ENCODE assay signal across 20 mouse cellular contexts in the genomic region with DNA sequence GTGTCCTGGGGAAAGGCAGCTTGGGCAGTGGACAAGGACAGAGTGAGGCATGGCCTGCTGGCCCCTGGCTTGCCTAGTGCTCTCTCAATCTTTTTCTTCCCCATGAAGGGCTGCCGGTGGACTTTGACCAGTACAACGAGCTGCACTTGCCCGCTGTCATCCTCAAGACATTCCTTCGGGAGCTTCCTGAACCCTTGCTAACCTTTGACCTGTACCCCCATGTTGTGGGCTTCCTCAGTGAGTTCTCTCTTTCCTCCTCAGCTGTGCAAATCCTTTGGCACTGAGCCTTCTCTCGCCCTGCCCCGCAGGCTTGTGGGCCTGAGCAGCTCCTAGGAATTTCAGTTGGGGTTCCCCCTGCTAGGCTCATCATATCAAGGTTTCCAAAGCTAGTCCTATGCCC. TPM values are rescaled to one million over a fixed set of nuclear protein-coding genes. Genes with fewer than 3 reads are reported as not detected.
"Had no signal": no experiment of that assay in that cellular context is flagged by ENCODE, and none has a peak within 500 bp of the region (broad histone marks: within the 10 kb centered on the region; RNA-seq: fewer than 3 reads in every experiment).

No protein-coding gene starts in this region.

- ATAC-seq: hindbrain, embryonic 16.5 days; intestine, embryonic 15.5 days; liver, embryonic 12.5 days; midbrain, embryonic 15.5 days had no signal

- H3K4me2 ChIP-seq: intestine, embryonic 15.5 days; limb, embryonic 13.5 days; liver, embryonic 12.5 days; liver, embryonic 15.5 days; midbrain, embryonic 12.5 days; midbrain, embryonic 15.5 days; neural tube, embryonic 12.5 days; neural tube, embryonic 15.5 days had no signal

- H3K4me1 ChIP-seq: intestine, embryonic 15.5 days; limb, embryonic 10.5 days; limb, embryonic 13.5 days; liver, embryonic 12.5 days; liver, embryonic 15.5 days; midbrain, embryonic 12.5 days; midbrain, embryonic 15.5 days; neural tube, embryonic 12.5 days; neural tube, embryonic 15.5 days had no signal

- H3K27ac ChIP-seq: intestine, embryonic 15.5 days; kidney, postnatal 0 days; limb, embryonic 10.5 days; limb, embryonic 13.5 days; liver, embryonic 12.5 days; liver, embryonic 15.5 days; macrophage; midbrain, embryonic 12.5 days; midbrain, embryonic 15.5 days; neural tube, embryonic 12.5 days; neural tube, embryonic 15.5 days; stomach, postnatal 0 days had no signal

- H3K9me3 ChIP-seq: intestine, embryonic 15.5 days; limb, embryonic 10.5 days; limb, embryonic 13.5 days; liver, embryonic 12.5 days; liver, embryonic 15.5 days; midbrain, embryonic 12.5 days; midbrain, embryonic 15.5 days; neural tube, embryonic 12.5 days; neural tube, embryonic 15.5 days had no signal

- H3K9ac ChIP-seq: intestine, embryonic 15.5 days; limb, embryonic 13.5 days; liver, embryonic 12.5 days; liver, embryonic 15.5 days; midbrain, embryonic 12.5 days; midbrain, embryonic 15.5 days; neural tube, embryonic 12.5 days; neural tube, embryonic 15.5 days had no signal

- DNase-seq: liver; lung, adult 18-20 months; right cerebral cortex, adult 18-20 months; right cerebral cortex, postnatal 25 days; thymus, adult 2 months; thymus, postnatal 14 days; thymus, postnatal 4 days had no signal

- H3K27me3 ChIP-seq: intestine, embryonic 15.5 days; limb, embryonic 13.5 days; liver, embryonic 12.5 days; liver, embryonic 15.5 days; midbrain, embryonic 12.5 days; midbrain, embryonic 15.5 days; neural tube, embryonic 12.5 days; neural tube, embryonic 15.5 days had no signal

- H3K4me3 ChIP-seq: intestine, embryonic 15.5 days; limb, embryonic 10.5 days; limb, embryonic 13.5 days; liver, embryonic 12.5 days; liver, embryonic 15.5 days; midbrain, embryonic 12.5 days; midbrain, embryonic 15.5 days; neural tube, embryonic 12.5 days; neural tube, embryonic 15.5 days had no signal

RNA-seq across cellular contexts. Expression of gene F2, which starts 33.8 kb away (rescaled TPM):
- polyA plus RNA-seq: limb, embryonic 10.5 days; macrophage; midbrain, embryonic 12.5 days had no signal
